Mouse (Mus musculus) embryonic facial prominence, embryonic 10.5 days (tissue): ENCODE results near the gene Echs1. TPM values are rescaled to one million over a fixed set of nuclear protein-coding genes. Genes with fewer than 3 reads are reported as not detected.

ENCODE experiments used
- DNase-seq: peaks from one replicate; pipeline ENCODE4 v3.0.0-alpha.2; 2017; ENCODE audit warnings: low spot score
- H3K27ac ChIP-seq: fragments of 300-500 bp; sonication (generic); replicated peaks from 2 replicates; pipeline ENCODE4 v1.5.1; 2016; ENCODE audit warnings: mild to moderate bottlenecking
- H3K27me3 ChIP-seq: fragments of 300-500 bp; sonication (generic); replicated peaks from 2 replicates; pipeline ENCODE4 v1.6.1; 2016; ENCODE audit warnings: low read depth, mild to moderate bottlenecking; ENCODE audit not compliant: poor library complexity, severe bottlenecking
- H3K36me3 ChIP-seq: fragments of 300-500 bp; sonication (generic); replicated peaks from 2 replicates; pipeline ENCODE4 v1.6.1; 2016; ENCODE audit warnings: mild to moderate bottlenecking, moderate library complexity
- H3K4me1 ChIP-seq: fragments of 300-500 bp; sonication (generic); 2 replicates; pipeline ENCODE4 v1.6.1; 2016
- H3K4me3 ChIP-seq: fragments of 300-500 bp; sonication (generic); 2 replicates; pipeline ENCODE4 v1.5.1; 2016; ENCODE audit warnings: mild to moderate bottlenecking, moderate library complexity
- H3K9me3 ChIP-seq: fragments of 300-500 bp; sonication (generic); 2 replicates; pipeline ENCODE4 v1.6.1; 2016; ENCODE audit warnings: mild to moderate bottlenecking
- WGBS: fragments of 180-500 bp; shearing (Covaris S2); methylation state at CpG from one replicate; pipeline ENCODE4 v1.1.7; 2016; 5-methylcytosine and 5-hydroxymethylcytosine counted together
- polyA plus RNA-seq: library from polyadenylated mRNA; unstranded; fragments of >200 nt; fragmentation: Nextera tagmentation; extraction: Ambion mirVana; gene quantifications from 2 replicates; pipeline ENCODE4 v1.2.1, GENCODE M21; 2016

Echs1 gene
- polyA plus RNA-seq, 1 experiment from 2014 or later, result 174 TPM

GRCm38 (mm10) chr7:140101993-140102860, 14.0 kb downstream of the Echs1 start, which contains the start of gene Fuom:
TSS of gene Fuom (minus strand) at chr7:140102441.
- DNase-seq, result peak; percentile 86
- 2% methylated on average over 30 of the region's 30 CpGs for WGBS
- Histone ChIP-seq H3K27me3 (peaks cover 9% of the 10 kb centered on the region), H3K4me3 (peak within 1 kb of the TSS; percentile 57), H3K9me3 (no peaks in the 10 kb centered on the region), H3K36me3 (peaks cover 25% of the 10 kb centered on the region), H3K4me1 (peaks cover 20% of the 10 kb centered on the region), H3K27ac (peak within 1 kb of the TSS; percentile 26)

GRCm38 (mm10) chr7:140101498-140101897, 14.8 kb downstream of the Echs1 start:
- H3K27me3 ChIP-seq, result peaks cover 9% of the 10 kb centered on the region
- WGBS, result 78% methylated on average over 10 of the region's 10 CpGs
- no peak for DNase-seq
- peak overlapping the region; percentile 26; the same call in 1 of the 2 replicates for H3K27ac ChIP-seq
- H3K9me3 ChIP-seq, result no peaks in the 10 kb centered on the region
- peaks cover 20% of the 10 kb centered on the region for H3K4me1 ChIP-seq
- peaks cover 19% of the 10 kb centered on the region for H3K36me3 ChIP-seq
- peak overlapping the region; percentile 57 for H3K4me3 ChIP-seq

GRCm38 (mm10) chr7:140098466-140098865, 17.8 kb downstream of the Echs1 start:
- WGBS, result 89% methylated on average over 1 of the region's 1 CpGs
- H3K9me3 ChIP-seq, result no peaks in the 10 kb centered on the region
- DNase-seq, result no peak
- H3K4me1 ChIP-seq, result peaks cover 26% of the 10 kb centered on the region
- no peak overlapping the region for H3K4me3 ChIP-seq
- H3K27ac ChIP-seq, result no peak overlapping the region
- no peaks in the 10 kb centered on the region for H3K36me3 ChIP-seq
- H3K27me3 ChIP-seq, result peaks cover 9% of the 10 kb centered on the region

- H3K4me1 ChIP-seq, result peaks cover 10% of the 10 kb centered on the region
Measured at GRCm38 (mm10) chr7:140096055-140096454, 20.2 kb downstream of the Echs1 start.

GRCm38 (mm10) chr7:140095556-140095955, 20.7 kb downstream of the Echs1 start:
- no peak for DNase-seq
- Histone ChIP-seq H3K36me3 (no peaks in the 10 kb centered on the region), H3K4me1 (peaks cover 9% of the 10 kb centered on the region), H3K27ac (no peak overlapping the region), H3K4me3 (no peak overlapping the region), H3K9me3 (no peaks in the 10 kb centered on the region), H3K27me3 (0 out of 2 replicates have a peak, but pooled peaks cover 3% of the 10 kb centered on the region)
- 62% methylated on average over 1 of the region's 1 CpGs for WGBS

More at GRCm38 (mm10) chr7:140096055-140096454, 20.2 kb downstream of the Echs1 start:
- Histone ChIP-seq H3K27ac (no peak overlapping the region), H3K36me3 (no peaks in the 10 kb centered on the region), H3K4me3 (no peak overlapping the region), H3K27me3 (peaks cover 7% of the 10 kb centered on the region), H3K9me3 (no peaks in the 10 kb centered on the region)
- DNase-seq, result no peak

- Histone ChIP-seq H3K36me3 (no peaks in the 10 kb centered on the region), H3K4me3 (no peak overlapping the region), H3K27ac (no peak overlapping the region), H3K27me3 (0 out of 2 replicates have a peak, but pooled peaks cover 3% of the 10 kb centered on the region), H3K9me3 (no peaks in the 10 kb centered on the region), H3K4me1 (peaks cover 9% of the 10 kb centered on the region)
- 65% methylated on average over 5 of the region's 5 CpGs for whole genome bisulfite sequencing
- DNase-seq, result no peak
Measured at GRCm38 (mm10) chr7:140094954-140095353, 21.3 kb downstream of the Echs1 start.

GRCm38 (mm10) chr7:140092924-140093528, 23.2 kb downstream of the Echs1 start, which contains the start of gene Prap1:
TSS of gene Prap1 (plus strand) at chr7:140093395.
- Histone ChIP-seq H3K4me3 (no peak within 1 kb of the TSS), H3K4me1 (peaks cover 9% of the 10 kb centered on the region), H3K9me3 (no peaks in the 10 kb centered on the region), H3K27me3 (0 out of 2 replicates have a peak, but pooled peaks cover 3% of the 10 kb centered on the region), H3K36me3 (no peaks in the 10 kb centered on the region), H3K27ac (no peak within 1 kb of the TSS)
- 76% methylated on average over 5 of the region's 5 CpGs for WGBS
- DNase-seq, result no peak

- WGBS, result 82% methylated on average over 10 of the region's 10 CpGs
- DNase-seq, result no peak
- H3K4me3 ChIP-seq, result no peak overlapping the region
- H3K9me3 ChIP-seq, result no peaks in the 10 kb centered on the region
- 0 out of 2 replicates have a peak, but pooled peaks cover 3% of the 10 kb centered on the region for H3K27me3 ChIP-seq
- H3K36me3 ChIP-seq, result no peaks in the 10 kb centered on the region
- H3K27ac ChIP-seq, result no peak overlapping the region
- peaks cover 9% of the 10 kb centered on the region for H3K4me1 ChIP-seq
Measured at GRCm38 (mm10) chr7:140090601-140091000, 25.7 kb downstream of the Echs1 start.

GRCm38 (mm10) chr7:140082242-140082678, 34.0 kb downstream of the Echs1 start, which contains the start of gene Caly:
TSS of gene Caly (minus strand) at chr7:140082548.
- Histone ChIP-seq H3K9me3 (no peaks in the 10 kb centered on the region), H3K36me3 (no peaks in the 10 kb centered on the region), H3K4me3 (peak within 1 kb of the TSS; percentile 50), H3K27me3 (peaks cover 47% of the 10 kb centered on the region), H3K27ac (no peak within 1 kb of the TSS), H3K4me1 (peaks cover 30% of the 10 kb centered on the region)
- peak; percentile 85 for DNase-seq
- 7% methylated on average over 18 of the region's 18 CpGs for WGBS

GRCm38 (mm10) chr7:140081408-140082241, 34.7 kb downstream of the Echs1 start:
- Histone ChIP-seq H3K27ac (no peak overlapping the region), H3K27me3 (peaks cover 47% of the 10 kb centered on the region), H3K4me1 (peaks cover 30% of the 10 kb centered on the region), H3K4me3 (peak overlapping the region; percentile 50), H3K9me3 (no peaks in the 10 kb centered on the region), H3K36me3 (no peaks in the 10 kb centered on the region)
- no peak for DNase-seq
- WGBS, result 17% methylated on average over 20 of the region's 20 CpGs

- DNase-seq, result peak; percentile 88
- H3K4me1 ChIP-seq, result peaks cover 30% of the 10 kb centered on the region
- no peaks in the 10 kb centered on the region for H3K9me3 ChIP-seq
- peak overlapping the region; percentile 50 for H3K4me3 ChIP-seq
- peaks cover 47% of the 10 kb centered on the region for H3K27me3 ChIP-seq
- H3K27ac ChIP-seq, result peak overlapping the region; percentile 57; the same call in 1 of the 2 replicates
- WGBS, result 4% methylated on average over 24 of the region's 24 CpGs
- no peaks in the 10 kb centered on the region for H3K36me3 ChIP-seq
Measured at GRCm38 (mm10) chr7:140080503-140081156, 35.6 kb downstream of the Echs1 start.
